Comparison of ENCODE assay signal across 12 mouse cellular contexts in genomic region chr7:122921537-122921936, GRCm38 (mm10). TPM values are rescaled to one million over a fixed set of nuclear protein-coding genes. Genes with fewer than 3 reads are reported as not detected.
A peak's percentile ranks its signal among the peaks of the same experiment; 100 is the strongest.
DNase-seq lines count a peak whose midpoint lies in the region; ATAC-seq and TF ChIP-seq lines count a peak whose summit lies in the region.
"Had no signal": no experiment of that assay in that cellular context is flagged by ENCODE, and none has a peak within 500 bp of the region (broad histone marks: within the 10 kb centered on the region; RNA-seq: fewer than 3 reads in every experiment).

No protein-coding gene starts in this region.

- H3K9ac ChIP-seq in hindbrain, postnatal 0 days (replicated peaks; ENCODE audit: low read length), result no peak overlapping the region
- H3K9ac ChIP-seq in hindbrain, embryonic 12.5 days, result no peak overlapping the region
- H3K9ac ChIP-seq in stomach, postnatal 0 days (ENCODE audit: low read length), result no peak overlapping the region
- H3K9ac ChIP-seq: neural tube, embryonic 12.5 days had no signal

- WGBS in hindbrain, postnatal 0 days, result 83% methylated on average over 9 of the region's 9 CpGs
- WGBS in hindbrain, embryonic 12.5 days, result 83% methylated on average over 9 of the region's 9 CpGs
- WGBS in stomach, postnatal 0 days, result 63% methylated on average over 9 of the region's 9 CpGs

- peak; percentile 59 for TF ChIP-seq CTCF in hindbrain, postnatal 0 days (IDR thresholded peaks at IDR 0.05; ENCODE audit: low read depth)
- peak; percentile 36; the same call in 1 of the 2 replicates for TF ChIP-seq CTCF in brain, embryonic 14.5 days (IDR thresholded peaks at IDR 0.05; ENCODE audit: borderline replicate concordance, extremely low read depth, insufficient read depth, insufficient read length)
- TF ChIP-seq CTCF in stomach, postnatal 0 days (IDR thresholded peaks at IDR 0.05; ENCODE audit: low read depth), result peak; percentile 54

- no peaks in the 10 kb centered on the region for H3K9me3 ChIP-seq in hindbrain, postnatal 0 days (ENCODE audit: low read length)
- H3K9me3 ChIP-seq in hindbrain, embryonic 12.5 days (replicated peaks), result no peaks in the 10 kb centered on the region
- no peaks in the 10 kb centered on the region for H3K9me3 ChIP-seq in stomach, postnatal 0 days (ENCODE audit: control insufficient read depth, low read length)
- H3K9me3 ChIP-seq: hindbrain, embryonic 10.5 days; neural tube, embryonic 12.5 days had no signal

- no peaks in the 10 kb centered on the region for H3K36me3 ChIP-seq in hindbrain, postnatal 0 days (ENCODE audit: insufficient read depth, low read length)
- no peaks in the 10 kb centered on the region for H3K36me3 ChIP-seq in hindbrain, embryonic 12.5 days
- H3K36me3 ChIP-seq in stomach, postnatal 0 days (ENCODE audit: control insufficient read depth, insufficient read depth, low read length), result no peaks in the 10 kb centered on the region
- H3K36me3 ChIP-seq: hindbrain, embryonic 10.5 days; neural tube, embryonic 12.5 days had no signal

- peak; percentile 33 for DNase-seq in hindbrain, postnatal 0 days (ENCODE audit: low spot score)
- peak; percentile 21 for DNase-seq in retina, postnatal 1 day
- no peak for DNase-seq in retina, embryonic 14.5 days (ENCODE audit: low spot score)
- DNase-seq in brain, embryonic 14.5 days (ENCODE audit: low read depth), result no peak
- no peak for DNase-seq in stomach, postnatal 0 days (ENCODE audit: low spot score)
- no peak for DNase-seq in right cerebral cortex, postnatal 25 days
- DNase-seq: cerebellum, adult 9-11 months had no signal

- ATAC-seq in hindbrain, postnatal 0 days, result no peak
- ATAC-seq in hindbrain, embryonic 12.5 days (ENCODE audit: low FRiP score), result no peak
- no peak for ATAC-seq in stomach, postnatal 0 days (ENCODE audit: low FRiP score, low TSS enrichment)
- ATAC-seq: activated CD4-positive, CD25-positive, alpha-beta regulatory T cell, adult 4 months had no signal

- TF ChIP-seq POLR2A in brain, embryonic 14.5 days (IDR thresholded peaks at IDR 0.05; ENCODE audit: borderline replicate concordance, extremely low read depth, insufficient read depth, insufficient read length, poor library complexity, severe bottlenecking), result no peak

- H3K27ac ChIP-seq in hindbrain, postnatal 0 days, result no peak overlapping the region
- no peak overlapping the region for H3K27ac ChIP-seq in hindbrain, embryonic 12.5 days
- H3K27ac ChIP-seq in stomach, postnatal 0 days (replicated peaks), result no peak overlapping the region
- H3K27ac ChIP-seq: hindbrain, embryonic 10.5 days; neural tube, embryonic 12.5 days had no signal

- no peaks in the 10 kb centered on the region for H3K27me3 ChIP-seq in hindbrain, postnatal 0 days (ENCODE audit: insufficient read depth, low read length)
- H3K27me3 ChIP-seq in hindbrain, embryonic 12.5 days, result no peaks in the 10 kb centered on the region
- no peaks in the 10 kb centered on the region for H3K27me3 ChIP-seq in stomach, postnatal 0 days (ENCODE audit: control insufficient read depth, insufficient read depth, low read length)
- H3K27me3 ChIP-seq: neural tube, embryonic 12.5 days had no signal

- H3K4me3 ChIP-seq in hindbrain, postnatal 0 days (ENCODE audit: low read length), result no peak overlapping the region
- H3K4me3 ChIP-seq in hindbrain, embryonic 12.5 days, result no peak overlapping the region
- H3K4me3 ChIP-seq in stomach, postnatal 0 days (ENCODE audit: low read depth, low read length), result no peak overlapping the region
- H3K4me3 ChIP-seq: erythroblast, embryonic 14.5 days; hindbrain, embryonic 10.5 days; neural tube, embryonic 12.5 days had no signal

- no peaks in the 10 kb centered on the region for H3K4me1 ChIP-seq in hindbrain, postnatal 0 days (ENCODE audit: insufficient read depth, low read length)
- H3K4me1 ChIP-seq in hindbrain, embryonic 12.5 days, result no peaks in the 10 kb centered on the region
- H3K4me1 ChIP-seq in stomach, postnatal 0 days (replicated peaks; ENCODE audit: control insufficient read depth, insufficient read depth), result 0 out of 2 replicates have a peak, but pooled peaks cover 2% of the 10 kb centered on the region
- H3K4me1 ChIP-seq: hindbrain, embryonic 10.5 days; neural tube, embryonic 12.5 days had no signal

- H3K4me2 ChIP-seq in hindbrain, postnatal 0 days (ENCODE audit: low read depth, low read length), result no peak overlapping the region
- H3K4me2 ChIP-seq in hindbrain, embryonic 12.5 days (replicated peaks), result no peak overlapping the region
- H3K4me2 ChIP-seq in stomach, postnatal 0 days (replicated peaks; ENCODE audit: low read depth), result no peak overlapping the region
- H3K4me2 ChIP-seq: neural tube, embryonic 12.5 days had no signal

- TF ChIP-seq EP300 in stomach, postnatal 0 days (optimal IDR thresholded peaks at IDR 0.05), result no peak

RNA-seq across cellular contexts. Expression of gene Rbbp6, which starts 43.9 kb away (rescaled TPM):
- total RNA-seq in hindbrain, postnatal 0 days (2014; rRNA removed), result 27.0 and 39.4 TPM in 2 replicates
- 18.3 and 20.0 TPM in 2 replicates for polyA plus RNA-seq in hindbrain, postnatal 0 days (2015; fragmentation: Nextera tagmentation; extraction: Ambion mirVana)
- 37.9 and 40.4 TPM in 2 replicates for polyA plus RNA-seq in hindbrain, embryonic 12.5 days (2016; fragmentation: Nextera tagmentation; extraction: Ambion mirVana)
- polyA plus RNA-seq in brain, embryonic 14.5 days (2012; rRNA removed), result 50.5 and 64.2 TPM in 2 replicates
- polyA plus RNA-seq in stomach, postnatal 0 days (2015; fragmentation: Nextera tagmentation; extraction: Ambion mirVana), result 12.8 and 13.3 TPM in 2 replicates

Comparison
In these comparisons a context has a peak if more than half of its experiments do, and no peak if none do; other contexts are left out.
1. DNase-seq: peak in hindbrain, postnatal 0 days (single experiment) and retina, postnatal 1 day (single experiment); none in retina, embryonic 14.5 days (single experiment), brain, embryonic 14.5 days (single experiment), stomach, postnatal 0 days (single experiment) and right cerebral cortex, postnatal 25 days (single experiment).
2. Peak in every context shown above with its lines, with median percentiles within 50 percentile points of each other: CTCF ChIP-seq.